Mouse (Mus musculus) liver, embryonic 11.5 days (tissue): ENCODE measurements around the gene Spin2c. TPM values are rescaled to one million over a fixed set of nuclear protein-coding genes. Genes with fewer than 3 reads are reported as not detected.

ENCODE experiments used
- ATAC-seq: fragments of 200-750 bp; cut with Nextera tagmentation; replicated peaks from 2 replicates; pipeline ENCODE4 v1.8.0; 2017; ENCODE audit warnings: moderate number of reproducible peaks, mild to moderate bottlenecking, moderate TSS enrichment, moderate library complexity; ENCODE audit not compliant: low FRiP score
- DNase-seq: peaks from one replicate; pipeline ENCODE4 v3.0.0-alpha.2; 2017; ENCODE audit warnings: low spot score
- H3K27ac ChIP-seq: fragments of 300-500 bp; sonication (generic); 2 replicates; pipeline ENCODE4 v1.5.1; 2014; ENCODE audit warnings: mild to moderate bottlenecking, low read depth, low read length, control low read depth
- H3K27me3 ChIP-seq: fragments of 300-500 bp; sonication (generic); replicated peaks from 2 replicates; pipeline ENCODE4 v1.6.1; 2014; ENCODE audit warnings: low read length, mixed read lengths; ENCODE audit not compliant: control insufficient read depth, insufficient read depth
- H3K36me3 ChIP-seq: fragments of 300-500 bp; sonication (generic); 2 replicates; pipeline ENCODE4 v1.6.1; 2014; ENCODE audit warnings: mild to moderate bottlenecking, low read length, moderate library complexity, mixed read lengths; ENCODE audit not compliant: control insufficient read depth, insufficient read depth
- H3K4me1 ChIP-seq: fragments of 300-500 bp; sonication (generic); replicated peaks from 2 replicates; pipeline ENCODE4 v1.6.1; 2014; ENCODE audit warnings: low read length, mixed read lengths; ENCODE audit not compliant: control insufficient read depth, insufficient read depth
- H3K4me2 ChIP-seq: fragments of 300-500 bp; sonication (generic); 2 replicates; pipeline ENCODE4 v1.6.1; 2014; ENCODE audit warnings: mild to moderate bottlenecking, control low read depth, moderate library complexity
- H3K4me3 ChIP-seq: fragments of 300-500 bp; sonication (generic); 2 replicates; pipeline ENCODE4 v1.5.1; 2014; ENCODE audit warnings: low read depth, low read length, control low read depth
- H3K9ac ChIP-seq: fragments of 300-500 bp; sonication (generic); 2 replicates; pipeline ENCODE4 v1.6.1; 2014; ENCODE audit warnings: low read depth, low read length, control low read depth
- H3K9me3 ChIP-seq: fragments of 300-500 bp; sonication (generic); 2 replicates; pipeline ENCODE4 v1.6.1; 2016; ENCODE audit warnings: low read length, inconsistent platforms, mixed read lengths; ENCODE audit not compliant: control insufficient read depth
- WGBS: fragments of 180-500 bp; shearing (Covaris S2); extraction: QIAGEN DNeasy Blood & Tissue Kit; methylation state at CpG from one replicate; pipeline ENCODE4 v1.1.7; 2014; 5-methylcytosine and 5-hydroxymethylcytosine counted together
- polyA plus RNA-seq: library from polyadenylated mRNA; unstranded; fragments of >200 nt; fragmentation: Nextera tagmentation; extraction: Ambion mirVana; gene quantifications from 2 replicates; pipeline ENCODE4 v1.2.1, GENCODE M21; 2014

Gene Spin2c
- polyA plus RNA-seq: 14.2 and 15.9 TPM in 2 replicates

GRCm38 (mm10) chrX:153831951-153832561, at the start of gene Spin2c:
Spin2c (plus strand) TSS chrX:153832225.
- Histone ChIP-seq H3K36me3 (no peaks in the 10 kb centered on the region), H3K9ac (peak within 1 kb of the TSS; percentile 14; the same call in 1 of the 2 replicates), H3K4me2 (peak within 1 kb of the TSS; percentile 59), H3K4me1 (no peaks in the 10 kb centered on the region), H3K27ac (no peak within 1 kb of the TSS), H3K4me3 (peak within 1 kb of the TSS; percentile 45), H3K27me3 (no peaks in the 10 kb centered on the region), H3K9me3 (no peaks in the 10 kb centered on the region)
- DNase-seq (peak; percentile 34), ATAC-seq (peak; percentile 74)
- 11% methylated on average over 23 of the region's 23 CpGs for WGBS

DNA sequence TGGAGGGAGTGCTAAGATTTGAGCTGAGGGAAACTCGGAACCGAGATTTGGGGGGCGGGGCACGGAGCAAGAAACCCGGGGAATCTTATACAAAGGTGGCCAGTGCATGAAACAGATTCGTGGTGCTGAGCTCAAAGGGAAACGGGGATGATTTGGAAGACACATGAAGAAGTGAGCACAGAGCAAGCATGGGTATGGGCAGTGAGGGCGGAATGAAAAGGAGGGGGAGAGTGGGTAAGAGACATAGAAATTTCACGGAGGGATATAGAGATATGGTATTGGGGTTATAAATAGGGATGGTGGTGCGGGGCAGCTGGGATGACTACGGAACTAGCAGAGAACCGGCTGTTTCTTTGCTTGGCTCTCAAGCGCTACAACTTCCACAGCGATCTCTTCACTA, 581 bp downstream of the Spin2c start:
- no peak overlapping the region for H3K27ac ChIP-seq
- no peaks in the 10 kb centered on the region for H3K36me3 ChIP-seq
- no peak overlapping the region for H3K9ac ChIP-seq
- ATAC-seq (no peak), DNase-seq (no peak)
- H3K27me3 ChIP-seq: no peaks in the 10 kb centered on the region
- WGBS: 16% methylated on average over 14 of the region's 14 CpGs
- H3K4me2 ChIP-seq: peak overlapping the region; percentile 59
- no peaks in the 10 kb centered on the region for H3K4me1 ChIP-seq
- H3K9me3 ChIP-seq: no peaks in the 10 kb centered on the region
- H3K4me3 ChIP-seq: peak overlapping the region; percentile 45

Other genes starting within 250 kb of the Spin2c start
- gene Kctd12b, start 135.8 kb upstream of the Spin2c start, polyA plus RNA-seq: 1.0 and 1.2 TPM in 2 replicates
- gene Nbdy, start 108.6 kb upstream of the Spin2c start, polyA plus RNA-seq: 41.3 and 43.7 TPM in 2 replicates
- gene Samt1, start 180.4 kb downstream of the Spin2c start, polyA plus RNA-seq: not detected in 2 replicates
- gene 4921511M17Rik, start 201.6 kb downstream of the Spin2c start, polyA plus RNA-seq: not detected in 2 replicates
- gene Gm10057, start 222.8 kb downstream of the Spin2c start, polyA plus RNA-seq: not detected in 2 replicates